ENCODE assay signal across 18 mouse cellular contexts in genomic region chr4:107300371-107300770, GRCm38 (mm10). TPM values are rescaled to one million over a fixed set of nuclear protein-coding genes. Genes with fewer than 3 reads are reported as not detected.
"Had no signal": no experiment of that assay in that cellular context is flagged by ENCODE, and none has a peak within 500 bp of the region (broad histone marks: within the 10 kb centered on the region; RNA-seq: fewer than 3 reads in every experiment).

No protein-coding gene starts in this region.

- H3K4me3 ChIP-seq: intestine, embryonic 15.5 days; limb, embryonic 13.5 days; midbrain, embryonic 12.5 days; neural tube, embryonic 12.5 days; stomach, embryonic 15.5 days had no signal

- H3K4me1 ChIP-seq: midbrain, embryonic 12.5 days; neural tube, embryonic 12.5 days; stomach, embryonic 15.5 days had no signal

- H3K9ac ChIP-seq: intestine, embryonic 15.5 days; limb, embryonic 13.5 days; lung, embryonic 14.5 days; midbrain, embryonic 12.5 days; neural tube, embryonic 12.5 days; stomach, embryonic 15.5 days had no signal

- H3K4me2 ChIP-seq: intestine, embryonic 15.5 days; limb, embryonic 13.5 days; liver, embryonic 11.5 days; lung, embryonic 14.5 days; midbrain, embryonic 12.5 days; neural tube, embryonic 12.5 days; stomach, embryonic 15.5 days had no signal

- H3K27ac ChIP-seq: intestine, embryonic 15.5 days; limb, embryonic 13.5 days; macrophage; midbrain, embryonic 12.5 days; neural tube, embryonic 12.5 days; stomach, embryonic 15.5 days had no signal

- H3K27me3 ChIP-seq: intestine, embryonic 15.5 days; neural tube, embryonic 12.5 days; stomach, embryonic 15.5 days had no signal

- H3K9me3 ChIP-seq: intestine, embryonic 15.5 days; limb, embryonic 13.5 days; midbrain, embryonic 12.5 days; neural tube, embryonic 12.5 days; stomach, embryonic 15.5 days had no signal

- ATAC-seq: midbrain, embryonic 16.5 days had no signal

- DNase-seq: left cerebral cortex, postnatal 4 days; lung, embryonic 14.5 days; lung, postnatal 10 days; retina, postnatal 1 day; right cerebral cortex, postnatal 14 days; thymus, postnatal 36 days had no signal

- H3K36me3 ChIP-seq: intestine, embryonic 15.5 days; limb, embryonic 13.5 days; midbrain, embryonic 12.5 days; neural tube, embryonic 12.5 days; stomach, embryonic 15.5 days had no signal

RNA-seq across cellular contexts. Expression of gene Dio1, which starts 6.6 kb away (rescaled TPM):
- total RNA-seq: layer of hippocampus, postnatal 25 days; left cerebral cortex, adult 8-10 months; left cerebral cortex, postnatal 4 days; megakaryocyte-erythroid progenitor cell, adult 5-6 weeks; neutrophil, adult 5-6 weeks had no signal
- polyA plus RNA-seq: limb, embryonic 13.5 days; lung, embryonic 14.5 days; macrophage; midbrain, embryonic 12.5 days; midbrain, embryonic 16.5 days; neural tube, embryonic 12.5 days had no signal
